Mouse (Mus musculus): ENCODE data around the gene D5Ertd579e.

DNA sequence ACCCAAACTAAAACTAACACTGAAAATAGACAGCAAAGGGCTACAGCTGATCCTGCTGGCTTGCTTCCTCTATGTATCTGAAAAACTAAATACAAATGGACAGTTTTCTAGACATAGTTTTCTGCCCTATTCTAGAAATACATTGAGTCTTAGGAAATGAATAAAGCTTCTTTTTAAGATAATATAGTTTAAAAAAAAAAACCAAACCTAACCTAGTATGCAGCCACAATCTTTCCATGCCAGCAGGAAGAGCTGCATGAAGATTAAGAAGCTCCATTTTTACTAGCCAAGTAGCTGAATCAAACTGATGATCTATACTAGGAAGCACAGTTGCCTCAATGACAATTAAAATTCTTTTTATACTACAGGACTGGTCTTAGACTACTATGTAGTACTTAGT, 14.6 kb downstream of the D5Ertd579e start:
- TF ChIP-seq CTCF (IDR thresholded peaks at IDR 0.05; ENCODE audit: control insufficient read depth, insufficient read depth, insufficient read length) = no peak
- no peak for TF ChIP-seq USF1 (IDR thresholded peaks at IDR 0.05; ENCODE audit: low read depth)

Measured in C2C12 (cell line).